8 mouse cellular contexts compared by ENCODE assay signal in genomic region chr13:49247740-49248466, GRCm38 (mm10). TPM values are rescaled to one million over a fixed set of nuclear protein-coding genes. Genes with fewer than 3 reads are reported as not detected.
DNase-seq lines count a peak whose midpoint lies in the region; ATAC-seq lines count a peak whose summit lies in the region.

No protein-coding gene starts in this region.

- H3K9ac ChIP-seq in hindbrain, embryonic 15.5 days: no peak overlapping the region
- H3K9ac ChIP-seq in liver, embryonic 11.5 days (ENCODE audit: low read depth, low read length): 0 out of 2 replicates have a peak overlapping the region, but pooled peaks have one; percentile 31

- H3K9me3 ChIP-seq in erythroblast, embryonic 14.5 days (ENCODE audit: control insufficient read depth, low read length): peaks cover 3% of the 10 kb centered on the region; the same call in 1 of the 2 replicates
- no peaks in the 10 kb centered on the region for H3K9me3 ChIP-seq in hindbrain, embryonic 15.5 days
- H3K9me3 ChIP-seq in liver, embryonic 11.5 days (ENCODE audit: control insufficient read depth, low read length): no peaks in the 10 kb centered on the region

- H3K27ac ChIP-seq in hindbrain, embryonic 15.5 days (replicated peaks): no peak overlapping the region
- no peak overlapping the region for H3K27ac ChIP-seq in liver, embryonic 11.5 days (ENCODE audit: low read depth, low read length)

- DNase-seq in embryo, embryonic 11 days: peak; percentile 72
- DNase-seq in liver, embryonic 11.5 days (ENCODE audit: low spot score): peak; percentile 65
- peak; percentile 57 for DNase-seq in neural tube, embryonic 10.5 days (ENCODE audit: extremely low spot score, low spot score)
- DNase-seq in thymus, postnatal 0 days (ENCODE audit: low spot score): peak; percentile 82
- no peak for DNase-seq in frontal cortex, postnatal 14 days (ENCODE audit: low spot score in 2 of 2)

- H3K4me3 ChIP-seq in erythroblast, embryonic 14.5 days (replicated peaks): peak overlapping the region; percentile 44
- peak overlapping the region; percentile 37 for H3K4me3 ChIP-seq in hindbrain, embryonic 15.5 days
- peak overlapping the region; percentile 51 for H3K4me3 ChIP-seq in liver, embryonic 11.5 days (ENCODE audit: low read depth, low read length)

- H3K4me1 ChIP-seq in erythroblast, embryonic 14.5 days (ENCODE audit: control insufficient read depth): peaks cover 17% of the 10 kb centered on the region
- peaks cover 13% of the 10 kb centered on the region for H3K4me1 ChIP-seq in hindbrain, embryonic 15.5 days (replicated peaks)
- peaks cover 19% of the 10 kb centered on the region for H3K4me1 ChIP-seq in liver, embryonic 11.5 days (replicated peaks; ENCODE audit: control insufficient read depth, insufficient read depth, low read length)

- 2% methylated on average over 57 of the region's 58 CpGs for WGBS in hindbrain, embryonic 15.5 days
- 1% methylated on average over 58 of the region's 58 CpGs for WGBS in liver, embryonic 11.5 days

- H3K36me3 ChIP-seq in erythroblast, embryonic 14.5 days (ENCODE audit: control insufficient read depth): no peaks in the 10 kb centered on the region
- no peaks in the 10 kb centered on the region for H3K36me3 ChIP-seq in hindbrain, embryonic 15.5 days
- H3K36me3 ChIP-seq in liver, embryonic 11.5 days (ENCODE audit: control insufficient read depth, insufficient read depth, low read length): no peaks in the 10 kb centered on the region

- peaks cover 38% of the 10 kb centered on the region for H3K27me3 ChIP-seq in erythroblast, embryonic 14.5 days (ENCODE audit: control insufficient read depth)
- peaks cover 30% of the 10 kb centered on the region for H3K27me3 ChIP-seq in hindbrain, embryonic 15.5 days
- H3K27me3 ChIP-seq in liver, embryonic 11.5 days (replicated peaks; ENCODE audit: control insufficient read depth, insufficient read depth, low read length): peaks cover 18% of the 10 kb centered on the region

- ATAC-seq in erythroblast, adult 5-6 weeks (replicated peaks; ENCODE audit: low FRiP score, poor library complexity, severe bottlenecking): no peak
- ATAC-seq in hindbrain, embryonic 15.5 days (ENCODE audit: low FRiP score, low read depth): peak; percentile 54
- peak; percentile 75 for ATAC-seq in liver, embryonic 11.5 days (replicated peaks; ENCODE audit: low FRiP score)

- peak overlapping the region; percentile 70 for H3K4me2 ChIP-seq in hindbrain, embryonic 15.5 days
- peak overlapping the region; percentile 81 for H3K4me2 ChIP-seq in liver, embryonic 11.5 days

RNA-seq across cellular contexts. Expression of gene Susd3, which starts 0.6 kb away (rescaled TPM):
- polyA plus RNA-seq in erythroblast, embryonic 14.5 days (2012): 0.05 and 0.08 TPM in 2 replicates
- total RNA-seq in erythroblast, adult 5-6 weeks (2015; ENCODE audit: low replicate concordance): 1.5 and 2.5 TPM in 2 replicates
- 1.1 and 5.2 TPM in 2 replicates for total RNA-seq in erythroblast, adult 5-6 weeks (2017; ENCODE audit: low replicate concordance)
- polyA plus RNA-seq in hindbrain, embryonic 15.5 days (2015; fragmentation: Nextera tagmentation; extraction: Ambion mirVana): 0.48 and 0.80 TPM in 2 replicates
- polyA plus RNA-seq in liver, embryonic 11.5 days (2014; fragmentation: Nextera tagmentation; extraction: Ambion mirVana): 4.4 and 5.2 TPM in 2 replicates
- 11.3 and 14.1 TPM in 2 replicates for polyA plus RNA-seq in thymus, postnatal 0 days (2015; fragmentation: Nextera tagmentation; extraction: Ambion mirVana)

RNA-seq across cellular contexts. Expression of gene Card19, which starts 32.1 kb away (rescaled TPM):
- polyA plus RNA-seq in erythroblast, embryonic 14.5 days (2012): 0.32 and 0.67 TPM in 2 replicates
- 13.1 and 22.8 TPM in 2 replicates for total RNA-seq in erythroblast, adult 5-6 weeks (2015; ENCODE audit: low replicate concordance)
- total RNA-seq in erythroblast, adult 5-6 weeks (2017; ENCODE audit: low replicate concordance): 8.2 and 8.9 TPM in 2 replicates
- polyA plus RNA-seq in hindbrain, embryonic 15.5 days (2015; fragmentation: Nextera tagmentation; extraction: Ambion mirVana): 33.8 and 37.9 TPM in 2 replicates
- 23.1 and 26.2 TPM in 2 replicates for polyA plus RNA-seq in liver, embryonic 11.5 days (2014; fragmentation: Nextera tagmentation; extraction: Ambion mirVana)
- polyA plus RNA-seq in thymus, postnatal 0 days (2015; fragmentation: Nextera tagmentation; extraction: Ambion mirVana): 44.8 and 45.7 TPM in 2 replicates

Comparison
In these comparisons a context has a peak if more than half of its experiments do, and no peak if none do; other contexts are left out.
1. DNase-seq: peak in embryo, embryonic 11 days (single experiment), liver, embryonic 11.5 days (single experiment), neural tube, embryonic 10.5 days (single experiment) and thymus, postnatal 0 days (single experiment); none in frontal cortex, postnatal 14 days (0 of 2).
2. RNA of gene Card19, which starts 32.1 kb away (polyA plus RNA-seq): 44.8 to 45.7 TPM in thymus, postnatal 0 days, 33.8 to 37.9 TPM in hindbrain, embryonic 15.5 days and 23.1 to 26.2 TPM in liver, embryonic 11.5 days; 0.32 to 0.67 TPM in erythroblast, embryonic 14.5 days; every median in the first group is over 10 times any median in the second.
3. Peak in every context shown above with its lines, with median percentiles within 50 percentile points of each other: H3K4me3 ChIP-seq.